Mouse (Mus musculus) heart, adult 2 months (tissue): ENCODE measurements around the gene Olfr476. TPM values are rescaled to one million over a fixed set of nuclear protein-coding genes. Genes with fewer than 3 reads are reported as not detected.
"Not testable (repeated sequence)": the region's sequence is repeated elsewhere in the genome, so short reads cannot be mapped to it uniquely, and the experiment has no call there.

ENCODE experiments used
- DNase-seq, 2 experiments: peaks; one replicate each; pipeline ENCODE4 v3.0.0; 2021
- H3K27ac ChIP-seq: fragments of 200-600 bp; 2 replicates; pipeline ENCODE4 v1.8.1; 2022
- H3K27me3 ChIP-seq: fragments of 200-500 bp; 2 replicates; pipeline ENCODE4 v1.6.1; 2012; ENCODE audit warnings: mild to moderate bottlenecking, low read length, inconsistent platforms, mixed read lengths; ENCODE audit not compliant: control insufficient read depth, insufficient read depth
- H3K36me3 ChIP-seq: fragments of 200-500 bp; 2 replicates; pipeline ENCODE4 v1.6.1; 2012; ENCODE audit warnings: low read length, inconsistent platforms; ENCODE audit not compliant: control insufficient read depth, insufficient read depth
- H3K4me1 ChIP-seq: fragments of 200-500 bp; 2 replicates; pipeline ENCODE4 v1.6.1; 2011; ENCODE audit warnings: low read length; ENCODE audit not compliant: control insufficient read depth, insufficient read depth
- H3K4me3 ChIP-seq: fragments of 200-600 bp; 2 replicates; pipeline ENCODE4 v1.8.1; 2022
- H3K79me2 ChIP-seq: fragments of 200-500 bp; replicated peaks from 2 replicates; pipeline ENCODE4 v1.6.1; 2012; ENCODE audit warnings: mild to moderate bottlenecking, inconsistent platforms, low read length, moderate library complexity, mixed read lengths; ENCODE audit not compliant: control insufficient read depth, insufficient read depth
- H3K9ac ChIP-seq: fragments of 200-500 bp; 2 replicates; pipeline ENCODE4 v1.6.1; 2012; ENCODE audit warnings: low read depth, mild to moderate bottlenecking, control low read depth, inconsistent platforms, low read length, mixed read lengths
- CTCF ChIP-seq: fragments of 200-600 bp; IDR thresholded peaks from 2 replicates; pipeline ENCODE4 v1.8.1; 2022; ENCODE audit warnings: antibody characterized with exemption, mild to moderate bottlenecking, moderate library complexity
- EP300 ChIP-seq: fragments of 200-500 bp; IDR thresholded peaks from 2 replicates; pipeline ENCODE4 v1.6.1; 2011; ENCODE audit warnings: low read depth, low read length, control low read depth; ENCODE audit not compliant: insufficient read depth
- POLR2A ChIP-seq: fragments of 200-500 bp; IDR thresholded peaks from 2 replicates; pipeline ENCODE4 v1.6.1; 2011; ENCODE audit warnings: mild to moderate bottlenecking, low read depth, low read length, control low read depth; ENCODE audit not compliant: insufficient read depth
- whole genome bisulfite sequencing: fragments of 180-500 bp; shearing (Covaris S2); methylation state at CpG from one replicate; pipeline ENCODE4 v1.1.7; 2018; 5-methylcytosine and 5-hydroxymethylcytosine counted together
- intact Hi-C: fragments of 180-260 bp; cut with DNase I; formaldehyde crosslinking; loops from one replicate; pipeline ENCODE4 v1.15.1; 2025
- long read RNA-seq: library from polyadenylated mRNA; stranded (forward); transcript quantifications from one replicate; pipeline ENCODE4 v2.0.0, GENCODE M21; 2021
- polyA plus RNA-seq: library from polyadenylated mRNA; depleted of rRNA; stranded (reverse); fragments of >200 nt; gene quantifications from 2 replicates; pipeline ENCODE4 v1.2.3, GENCODE M21; 2012; rRNA removed
- total RNA-seq, 2 experiments: library from RNA; stranded (reverse); gene quantifications; 2 replicates each; pipeline ENCODE4 v1.2.3; 2021

The Olfr476 gene
- total RNA-seq: not detected
- polyA plus RNA-seq: not detected in 2 replicates
- long read RNA-seq: 0 reads

GRCm38 (mm10) chr7:107964503-107964902 lies at the start of gene Olfr476:
Gene Olfr476, plus strand, starts transcription at chr7:107964803.
- Histone ChIP-seq H3K36me3 (no peaks in the 10 kb centered on the region), H3K9ac (no peak within 1 kb of the TSS), H3K79me2 (no peaks in the 10 kb centered on the region), H3K27ac (no peak within 1 kb of the TSS), H3K4me3 (no peak within 1 kb of the TSS), H3K27me3 (no peaks in the 10 kb centered on the region), H3K4me1 (no peaks in the 10 kb centered on the region)
- TF ChIP-seq EP300: no peak
- no peak for TF ChIP-seq CTCF
- TF ChIP-seq POLR2A: no peak
- DNase-seq: no peak
- intact Hi-C loops: no loop called here
- 26% methylated on average over 1 of the region's 1 CpGs for WGBS

GRCm38 (mm10) chr7:107930146-107930545 lies 34.5 kb upstream of the Olfr476 start, which contains the start of gene Olfr473:
Gene Olfr473, plus strand, starts transcription at chr7:107930446.
- Histone ChIP-seq H3K79me2 (no peaks in the 10 kb centered on the region), H3K27ac (no peak within 1 kb of the TSS), H3K4me3 (no peak within 1 kb of the TSS), H3K4me1 (no peaks in the 10 kb centered on the region), H3K9ac (no peak within 1 kb of the TSS), H3K36me3 (no peaks in the 10 kb centered on the region), H3K27me3 (no peaks in the 10 kb centered on the region)
- intact Hi-C loops: no loop called here
- no peak for TF ChIP-seq POLR2A
- TF ChIP-seq EP300: no peak
- TF ChIP-seq CTCF: no peak
- 84% methylated on average over 1 of the region's 1 CpGs for WGBS
- DNase-seq: no peak

- H3K79me2 ChIP-seq, H3K4me1 ChIP-seq, H3K27me3 ChIP-seq, H3K36me3 ChIP-seq, DNase-seq, intact Hi-C loops, H3K4me3 ChIP-seq, H3K9ac ChIP-seq, H3K27ac ChIP-seq: not testable (repeated sequence)
- 94% methylated on average over 12 of the region's 12 CpGs for WGBS
These were observed 12.1 kb upstream of the Olfr476 start for GRCm38 (mm10) chr7:107952539-107952938.

- Histone ChIP-seq H3K79me2 (no peaks in the 10 kb centered on the region), H3K9ac (no peak within 1 kb of the TSS), H3K36me3 (no peaks in the 10 kb centered on the region), H3K4me3 (no peak within 1 kb of the TSS), H3K4me1 (no peaks in the 10 kb centered on the region), H3K27ac (no peak within 1 kb of the TSS), H3K27me3 (no peaks in the 10 kb centered on the region)
- WGBS: 77% methylated on average over 1 of the region's 1 CpGs
- TF ChIP-seq POLR2A (no peak), EP300 (no peak), CTCF (no peak)
- intact Hi-C loops: no loop called here
- DNase-seq: no peak
These were observed 10.3 kb upstream of the Olfr476 start, which contains the start of gene Olfr474 for GRCm38 (mm10) chr7:107954343-107954742. Gene Olfr474, plus strand, starts transcription at chr7:107954643.

- DNase-seq: no peak
- Histone ChIP-seq H3K4me1 (no peaks in the 10 kb centered on the region), H3K36me3 (no peaks in the 10 kb centered on the region), H3K9ac (no peak within 1 kb of the TSS), H3K27me3 (no peaks in the 10 kb centered on the region), H3K4me3 (no peak within 1 kb of the TSS), H3K27ac (no peak within 1 kb of the TSS), H3K79me2 (no peaks in the 10 kb centered on the region)
- WGBS: 56% methylated on average over 2 of the region's 2 CpGs
- TF ChIP-seq POLR2A (no peak), EP300 (no peak), CTCF (no peak)
- intact Hi-C loops: no loop called here
These were observed 21.8 kb downstream of the Olfr476 start, which contains the start of gene Olfr477 for GRCm38 (mm10) chr7:107986393-107986792. Gene Olfr477, plus strand, starts transcription at chr7:107986693.

GRCm38 (mm10) chr7:108014256-108014655 lies 49.7 kb downstream of the Olfr476 start:
- H3K9ac ChIP-seq, intact Hi-C loops, H3K79me2 ChIP-seq, H3K36me3 ChIP-seq, DNase-seq, H3K27me3 ChIP-seq, H3K4me3 ChIP-seq, H3K4me1 ChIP-seq, H3K27ac ChIP-seq: not testable (repeated sequence)

Other genes starting within 250 kb of the Olfr476 start
- not detected for gene Cyb5r2, start 206.8 kb upstream of the Olfr476 start, total RNA-seq
- gene Cyb5r2, start 206.8 kb upstream of the Olfr476 start, polyA plus RNA-seq: 0.08 TPM in 1 of 2 replicates, not detected in the other
- gene Ovch2, start 163.6 kb upstream of the Olfr476 start, total RNA-seq: not detected
- not detected in 2 replicates for gene Ovch2, start 163.6 kb upstream of the Olfr476 start, polyA plus RNA-seq
- not detected for gene Olfr467, start 152.5 kb upstream of the Olfr476 start, total RNA-seq
- not detected in 2 replicates for gene Olfr467, start 152.5 kb upstream of the Olfr476 start, polyA plus RNA-seq
- not detected for gene Olfr469, start 139.3 kb upstream of the Olfr476 start, total RNA-seq
- gene Olfr469, start 139.3 kb upstream of the Olfr476 start, polyA plus RNA-seq: not detected in 2 replicates
- gene Olfr470, start 117.3 kb upstream of the Olfr476 start, total RNA-seq: not detected
- not detected in 2 replicates for gene Olfr470, start 117.3 kb upstream of the Olfr476 start, polyA plus RNA-seq
- not detected for gene Olfr472, start 66.9 kb upstream of the Olfr476 start, total RNA-seq
- not detected in 2 replicates for gene Olfr472, start 66.9 kb upstream of the Olfr476 start, polyA plus RNA-seq
- gene Olfr473, start 34.4 kb upstream of the Olfr476 start, total RNA-seq: not detected
- not detected in 2 replicates for gene Olfr473, start 34.4 kb upstream of the Olfr476 start, polyA plus RNA-seq
- not detected for gene Olfr474, start 10.2 kb upstream of the Olfr476 start, total RNA-seq
- not detected in 2 replicates for gene Olfr474, start 10.2 kb upstream of the Olfr476 start, polyA plus RNA-seq
- gene Olfr477, start 21.9 kb downstream of the Olfr476 start, total RNA-seq: not detected
- not detected in 2 replicates for gene Olfr477, start 21.9 kb downstream of the Olfr476 start, polyA plus RNA-seq
- gene Olfr478, start 69.2 kb downstream of the Olfr476 start, total RNA-seq: not detected
- not detected in 2 replicates for gene Olfr478, start 69.2 kb downstream of the Olfr476 start, polyA plus RNA-seq
- gene Olfr479, start 85.9 kb downstream of the Olfr476 start, total RNA-seq: not detected
- not detected in 2 replicates for gene Olfr479, start 85.9 kb downstream of the Olfr476 start, polyA plus RNA-seq
- not detected for gene Olfr480, start 102.5 kb downstream of the Olfr476 start, total RNA-seq
- gene Olfr480, start 102.5 kb downstream of the Olfr476 start, polyA plus RNA-seq: not detected in 2 replicates
- gene Olfr481, start 115.1 kb downstream of the Olfr476 start, total RNA-seq: not detected
- gene Olfr481, start 115.1 kb downstream of the Olfr476 start, polyA plus RNA-seq: not detected in 2 replicates
- gene Olfr482, start 132.8 kb downstream of the Olfr476 start, total RNA-seq: under 1 TPM; 0.68 to 0.91 TPM
- not detected in 2 replicates for gene Olfr482, start 132.8 kb downstream of the Olfr476 start, polyA plus RNA-seq
- gene Olfr483, start 136.0 kb downstream of the Olfr476 start, total RNA-seq: not detected
- not detected in 2 replicates for gene Olfr483, start 136.0 kb downstream of the Olfr476 start, polyA plus RNA-seq
- gene Olfr484, start 162.6 kb downstream of the Olfr476 start, total RNA-seq: not detected
- gene Olfr484, start 162.6 kb downstream of the Olfr476 start, polyA plus RNA-seq: not detected in 2 replicates
- gene Olfr485, start 195.1 kb downstream of the Olfr476 start, total RNA-seq: not detected
- gene Olfr485, start 195.1 kb downstream of the Olfr476 start, polyA plus RNA-seq: not detected in 2 replicates
- not detected for gene Olfr486, start 207.9 kb downstream of the Olfr476 start, total RNA-seq
- gene Olfr486, start 207.9 kb downstream of the Olfr476 start, polyA plus RNA-seq: not detected in 2 replicates
- not detected for gene Olfr487, start 249.8 kb downstream of the Olfr476 start, total RNA-seq
- not detected in 2 replicates for gene Olfr487, start 249.8 kb downstream of the Olfr476 start, polyA plus RNA-seq